Mouse (Mus musculus): ENCODE measurements around the gene Wwc1.
"Not testable (repeated sequence)": the region's sequence is repeated elsewhere in the genome, so short reads cannot be mapped to it uniquely, and the experiment has no call there.

Wwc1 gene

GRCm38 (mm10) chr11:35834022-35834760, 146.1 kb downstream of the Wwc1 start, which contains the start of gene Rars:
Rars (minus strand) TSS chr11:35834506.
- peak; percentile 95 for DNase-seq

GRCm38 (mm10) chr11:35833270-35833669, 147.1 kb downstream of the Wwc1 start:
- no peak for DNase-seq

GRCm38 (mm10) chr11:35832139-35832538, 148.2 kb downstream of the Wwc1 start:
- DNase-seq, result no peak

GRCm38 (mm10) chr11:35827714-35828113, 152.6 kb downstream of the Wwc1 start:
- no peak for DNase-seq

GRCm38 (mm10) chr11:35816316-35816715, 164.0 kb downstream of the Wwc1 start:
- DNase-seq, result no peak

- no peak for DNase-seq
Measured at GRCm38 (mm10) chr11:35811458-35811857, 168.9 kb downstream of the Wwc1 start.

GRCm38 (mm10) chr11:35801332-35801731, 179.0 kb downstream of the Wwc1 start:
- DNase-seq, result no peak

GRCm38 (mm10) chr11:35798874-35799273, 181.5 kb downstream of the Wwc1 start, which contains the start of gene Fbll1:
Fbll1 (minus strand) TSS chr11:35798884.
- peak; percentile 33 to 37 for DNase-seq

GRCm38 (mm10) chr11:35798495-35798820, 181.9 kb downstream of the Wwc1 start:
- DNase-seq, result peak; percentile 81 to 85

GRCm38 (mm10) chr11:35797751-35798494, 182.4 kb downstream of the Wwc1 start:
- peak; percentile 61 to 65 for DNase-seq

GRCm38 (mm10) chr11:35792800-35793199, 187.5 kb downstream of the Wwc1 start:
- not testable (repeated sequence) for DNase-seq

GRCm38 (mm10) chr11:35788443-35788842, 191.9 kb downstream of the Wwc1 start:
- no peak for DNase-seq

All from cerebellum, postnatal 14 days (tissue).